Mouse (Mus musculus) forebrain, embryonic 16.5 days (tissue): ENCODE data around the gene Fut4. TPM values are rescaled to one million over a fixed set of nuclear protein-coding genes. Genes with fewer than 3 reads are reported as not detected.
A peak's percentile ranks its signal among the peaks of the same experiment; 100 is the strongest.

Source experiments
- ATAC-seq: fragments of 200-750 bp; cut with Nextera tagmentation; 2 replicates; pipeline ENCODE4 v1.8.0; 2017; ENCODE audit warnings: mild to moderate bottlenecking, moderate library complexity
- H3K27ac ChIP-seq: fragments of 300-500 bp; sonication (generic); 2 replicates; pipeline ENCODE4 v1.5.1; 2014; ENCODE audit warnings: low read length, control low read depth
- H3K27me3 ChIP-seq: fragments of 300-500 bp; sonication (generic); replicated peaks from 2 replicates; pipeline ENCODE4 v1.6.1; 2014; ENCODE audit warnings: low read length; ENCODE audit not compliant: control insufficient read depth, insufficient read depth
- H3K36me3 ChIP-seq: fragments of 300-500 bp; sonication (generic); 2 replicates; pipeline ENCODE4 v1.6.1; 2014; ENCODE audit not compliant: control insufficient read depth, insufficient read depth
- H3K4me1 ChIP-seq: fragments of 300-500 bp; sonication (generic); replicated peaks from 2 replicates; pipeline ENCODE4 v1.6.1; 2014; ENCODE audit warnings: low read length; ENCODE audit not compliant: control insufficient read depth, insufficient read depth
- H3K4me2 ChIP-seq: fragments of 300-500 bp; sonication (generic); 2 replicates; pipeline ENCODE4 v1.6.1; 2014; ENCODE audit warnings: mild to moderate bottlenecking, low read length, control low read depth
- H3K4me3 ChIP-seq: fragments of 300-500 bp; sonication (generic); replicated peaks from 2 replicates; pipeline ENCODE4 v1.5.1; 2014; ENCODE audit warnings: mild to moderate bottlenecking, low read length, control low read depth
- H3K9ac ChIP-seq: fragments of 300-500 bp; sonication (generic); replicated peaks from 2 replicates; pipeline ENCODE4 v1.6.1; 2014; ENCODE audit warnings: low read depth, low read length, control low read depth
- H3K9me3 ChIP-seq: fragments of 300-500 bp; sonication (generic); 2 replicates; pipeline ENCODE4 v1.6.1; 2016; ENCODE audit warnings: low read length; ENCODE audit not compliant: control insufficient read depth
- WGBS: fragments of 180-500 bp; shearing (Covaris S2); extraction: QIAGEN DNeasy Blood & Tissue Kit; methylation state at CpG from one replicate; pipeline ENCODE4 v1.1.7; 2014; 5-methylcytosine and 5-hydroxymethylcytosine counted together
- polyA plus RNA-seq: library from polyadenylated mRNA; unstranded; fragments of >200 nt; fragmentation: Nextera tagmentation; extraction: Ambion mirVana; gene quantifications from 2 replicates; pipeline ENCODE4 v1.2.1, GENCODE M21; 2015

The Fut4 gene
- polyA plus RNA-seq, 1 experiment from 2014 or later = 1.1 TPM

DNA sequence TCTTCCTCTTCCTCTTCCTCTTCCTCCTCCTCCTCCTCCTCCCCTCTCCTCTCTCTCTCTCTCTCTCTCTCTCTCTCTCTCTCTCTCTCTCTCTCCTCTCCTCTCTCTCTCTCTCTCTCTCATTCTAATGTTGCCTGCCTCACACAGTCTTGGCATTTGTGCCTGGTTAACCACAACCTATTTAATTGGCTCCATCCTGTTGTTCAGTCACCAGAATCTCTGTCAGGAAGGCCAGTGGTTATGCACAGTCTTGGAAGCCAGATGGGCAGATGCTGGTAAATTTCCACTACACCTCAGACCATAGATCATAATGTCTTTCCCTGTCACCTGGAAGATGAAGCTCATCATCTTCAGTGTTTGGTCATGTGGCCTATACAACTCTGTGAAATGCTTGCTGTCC is 7.1 kb upstream of the Fut4 start:
- Histone ChIP-seq H3K4me2 (no peak overlapping the region), H3K4me3 (no peak overlapping the region), H3K27ac (no peak overlapping the region), H3K36me3 (no peaks in the 10 kb centered on the region), H3K27me3 (no peaks in the 10 kb centered on the region), H3K9me3 (no peaks in the 10 kb centered on the region), H3K4me1 (no peaks in the 10 kb centered on the region), H3K9ac (no peak overlapping the region)
- no peak for ATAC-seq

DNA sequence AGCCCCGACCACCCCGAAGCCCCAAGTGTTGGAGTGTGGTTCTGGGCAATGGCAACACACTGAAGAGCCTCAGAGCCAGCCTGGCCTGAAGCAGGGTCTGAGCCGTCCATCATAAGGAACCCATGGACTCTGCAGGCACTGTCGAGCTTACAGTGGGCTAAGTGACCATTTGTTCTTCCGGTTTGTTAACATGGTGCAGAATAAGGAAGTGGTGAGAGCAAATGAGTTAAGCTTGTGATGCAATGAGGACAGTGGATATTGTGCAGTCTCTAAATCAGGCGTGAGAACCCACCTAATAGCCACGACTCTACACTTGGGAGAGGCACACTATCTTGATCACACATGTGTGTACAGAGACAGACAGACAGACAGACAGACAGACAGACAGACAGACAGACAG is 6.4 kb upstream of the Fut4 start:
- ATAC-seq = no peak
- no peaks in the 10 kb centered on the region for H3K9me3 ChIP-seq
- H3K27ac ChIP-seq = no peak overlapping the region
- H3K4me1 ChIP-seq = no peaks in the 10 kb centered on the region
- no peak overlapping the region for H3K4me2 ChIP-seq
- 75% methylated on average over 7 of the region's 7 CpGs for WGBS
- no peak overlapping the region for H3K4me3 ChIP-seq
- no peaks in the 10 kb centered on the region for H3K27me3 ChIP-seq
- H3K36me3 ChIP-seq = no peaks in the 10 kb centered on the region
- no peak overlapping the region for H3K9ac ChIP-seq

DNA sequence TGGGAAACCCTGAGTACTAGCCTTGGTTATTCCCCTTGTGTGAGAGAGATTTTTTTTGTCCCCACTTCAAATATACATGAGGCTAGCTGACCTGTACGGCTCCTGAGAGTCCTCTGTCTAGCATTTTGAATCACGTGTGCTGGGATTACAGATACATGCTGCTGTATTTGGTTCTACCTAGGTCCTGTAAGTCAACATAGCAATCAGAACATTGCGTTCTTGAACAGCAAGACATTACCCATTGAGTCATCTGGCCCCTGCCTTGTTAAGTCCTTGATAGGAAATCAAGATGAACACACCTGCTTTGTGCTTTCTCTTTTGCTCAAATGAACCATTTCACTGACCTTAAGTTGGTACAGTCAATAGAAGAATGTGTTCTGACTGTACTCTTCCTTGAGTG is 2.3 kb upstream of the Fut4 start:
- H3K27ac ChIP-seq = no peak overlapping the region
- H3K36me3 ChIP-seq = no peaks in the 10 kb centered on the region
- H3K4me3 ChIP-seq = no peak overlapping the region
- no peaks in the 10 kb centered on the region for H3K9me3 ChIP-seq
- H3K9ac ChIP-seq = no peak overlapping the region
- WGBS = 85% methylated on average over 3 of the region's 3 CpGs
- peaks cover 14% of the 10 kb centered on the region for H3K4me1 ChIP-seq
- H3K4me2 ChIP-seq = no peak overlapping the region
- H3K27me3 ChIP-seq = 0 out of 2 replicates have a peak, but pooled peaks cover 2% of the 10 kb centered on the region
- no peak for ATAC-seq

DNA sequence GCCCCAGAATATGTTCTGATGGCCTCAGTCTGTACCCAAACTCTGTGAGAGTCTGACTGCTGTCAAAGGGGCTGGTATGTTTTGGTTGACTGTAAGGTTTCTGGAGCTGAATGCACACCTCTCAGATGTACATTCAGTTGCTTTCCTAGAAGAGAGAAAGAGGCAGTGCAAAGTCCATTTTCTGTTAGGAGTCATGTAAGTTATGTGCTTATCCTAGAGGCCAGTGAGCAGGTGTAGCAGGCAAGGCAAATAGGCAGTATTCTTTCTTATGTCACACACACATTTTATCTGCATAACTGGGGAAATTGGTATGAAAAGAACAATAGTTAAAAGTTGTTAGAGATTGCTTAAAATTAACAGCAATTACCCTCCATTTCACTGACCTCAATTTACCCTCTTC is 1.8 kb upstream of the Fut4 start:
- H3K4me3 ChIP-seq = no peak overlapping the region
- H3K9ac ChIP-seq = no peak overlapping the region
- H3K4me2 ChIP-seq = no peak overlapping the region
- 0 out of 2 replicates have a peak, but pooled peaks cover 2% of the 10 kb centered on the region for H3K27me3 ChIP-seq
- H3K9me3 ChIP-seq = no peaks in the 10 kb centered on the region
- peaks cover 14% of the 10 kb centered on the region for H3K4me1 ChIP-seq
- H3K36me3 ChIP-seq = no peaks in the 10 kb centered on the region
- no peak overlapping the region for H3K27ac ChIP-seq
- ATAC-seq = no peak

DNA sequence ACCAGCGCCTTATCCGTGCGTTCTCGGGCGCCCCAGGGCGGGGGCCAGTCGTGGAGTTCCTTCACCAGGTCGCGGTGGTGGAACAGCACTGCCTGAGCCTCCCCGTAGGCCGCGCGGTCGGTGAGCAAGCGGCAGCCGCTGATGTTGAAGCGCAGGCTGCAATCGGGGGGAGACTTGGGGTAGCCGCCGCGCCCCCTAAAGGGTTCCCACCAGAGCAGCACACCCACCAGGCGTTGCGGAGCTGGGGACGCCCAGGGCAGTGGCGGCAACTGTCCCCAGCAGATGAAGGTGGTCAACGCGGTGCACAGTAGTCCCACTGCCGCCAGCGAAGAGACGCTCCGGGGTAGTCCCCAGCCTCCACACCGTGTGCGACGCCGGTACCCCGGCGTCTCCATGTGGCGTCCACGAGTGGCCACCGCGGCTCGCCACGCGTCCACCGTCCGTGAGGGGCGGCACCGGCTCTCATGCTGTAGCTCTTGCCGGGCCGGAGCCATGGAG is 641 bp downstream of the Fut4 start:
- Histone ChIP-seq H3K4me1 (peaks cover 14% of the 10 kb centered on the region), H3K36me3 (no peaks in the 10 kb centered on the region), H3K27me3 (0 out of 2 replicates have a peak, but pooled peaks cover 2% of the 10 kb centered on the region), H3K4me2 (peak overlapping the region; percentile 92), H3K4me3 (peak overlapping the region; percentile 55), H3K9ac (peak overlapping the region; percentile 63), H3K9me3 (no peaks in the 10 kb centered on the region), H3K27ac (no peak overlapping the region)
- WGBS = under 1% methylated on average over 50 of the region's 50 CpGs
- peak; percentile 84 for ATAC-seq

DNA sequence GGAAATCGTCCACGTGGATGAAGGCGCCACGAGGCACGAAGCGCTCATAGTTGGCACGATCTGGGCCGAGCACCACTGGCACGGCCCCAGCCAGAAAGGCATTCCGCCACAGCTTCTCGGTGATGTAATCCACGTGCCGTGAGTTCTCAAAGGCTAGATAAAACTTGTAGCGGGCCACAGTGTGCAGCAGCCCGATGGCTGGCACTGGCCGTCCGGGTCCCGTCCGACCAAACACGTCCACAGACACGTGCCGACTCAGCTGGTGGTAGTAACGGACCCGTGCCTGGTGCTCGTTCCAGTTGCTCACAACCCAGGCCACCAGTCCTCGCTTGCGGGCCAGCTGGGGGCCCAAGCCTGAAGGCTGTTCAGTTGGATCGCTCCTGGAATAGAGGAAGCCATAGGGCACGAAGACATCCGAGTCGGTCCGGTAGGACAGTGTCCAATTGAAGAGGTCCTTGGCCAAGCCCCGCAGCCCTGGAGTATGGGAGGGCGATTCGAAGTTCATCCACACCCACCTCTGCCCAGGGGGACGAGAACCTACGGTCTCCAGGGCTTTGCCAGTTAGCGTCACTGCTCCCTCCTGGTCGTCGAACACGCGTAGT is 1.2 kb downstream of the Fut4 start:
- no peaks in the 10 kb centered on the region for H3K36me3 ChIP-seq
- peak overlapping the region; percentile 55 for H3K4me3 ChIP-seq
- 0 out of 2 replicates have a peak, but pooled peaks cover 2% of the 10 kb centered on the region for H3K27me3 ChIP-seq
- H3K9me3 ChIP-seq = no peaks in the 10 kb centered on the region
- peak overlapping the region; percentile 63 for H3K9ac ChIP-seq
- 53% methylated on average over 42 of the region's 42 CpGs for WGBS
- H3K27ac ChIP-seq = no peak overlapping the region
- H3K4me2 ChIP-seq = peak overlapping the region; percentile 92
- peaks cover 14% of the 10 kb centered on the region for H3K4me1 ChIP-seq
- no peak; the same call in 1 of the 2 replicates for ATAC-seq

DNA sequence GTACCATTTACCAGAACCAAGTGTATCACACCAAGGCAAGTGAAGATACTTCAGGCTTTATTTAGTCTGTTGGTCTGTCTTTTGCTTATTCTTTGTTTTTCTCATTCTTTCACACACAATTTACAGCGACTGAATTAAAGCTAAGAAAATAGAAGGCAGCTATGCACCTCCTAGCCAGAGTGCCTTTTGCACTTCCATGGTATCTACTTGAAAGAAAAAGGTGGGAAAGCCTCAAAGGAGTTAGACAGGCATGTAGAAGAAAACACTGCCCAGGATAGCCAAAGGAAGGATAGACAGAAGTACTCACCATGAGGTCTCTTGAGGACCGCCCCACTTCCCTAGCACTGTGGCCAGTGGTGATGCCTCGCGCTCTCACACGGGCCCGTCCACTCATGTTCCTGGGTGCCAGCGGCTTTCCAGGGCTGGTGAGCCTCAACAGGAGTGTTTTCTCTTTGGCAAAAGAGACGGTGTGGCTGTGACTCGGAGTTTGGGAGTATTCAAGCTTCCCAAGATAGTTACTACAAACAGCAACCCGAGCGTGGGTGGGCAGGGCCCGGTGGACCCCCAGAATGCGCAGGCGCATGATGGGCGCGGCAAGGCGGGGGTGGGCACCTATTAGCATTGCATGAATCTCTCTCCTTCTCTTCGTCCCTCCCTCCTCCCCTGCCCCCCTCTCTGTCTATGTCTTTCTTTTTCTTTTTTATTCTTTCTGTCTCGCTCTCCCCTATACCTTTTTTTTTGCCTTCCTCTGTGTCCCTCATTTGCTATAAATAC is 11.9 kb downstream of the Fut4 start, which contains the start of gene Piwil4:
Gene Piwil4 (minus strand): TSS at position 583 of the 774 bp plus-strand sequence.
- H3K4me2 ChIP-seq = no peak within 1 kb of the TSS
- no peak within 1 kb of the TSS for H3K9ac ChIP-seq
- no peaks in the 10 kb centered on the region for H3K36me3 ChIP-seq
- H3K27ac ChIP-seq = no peak within 1 kb of the TSS
- 92% methylated on average over 19 of the region's 19 CpGs for WGBS
- no peaks in the 10 kb centered on the region for H3K27me3 ChIP-seq
- no peaks in the 10 kb centered on the region for H3K4me1 ChIP-seq
- H3K4me3 ChIP-seq = no peak within 1 kb of the TSS
- ATAC-seq = no peak
- H3K9me3 ChIP-seq = no peaks in the 10 kb centered on the region

DNA sequence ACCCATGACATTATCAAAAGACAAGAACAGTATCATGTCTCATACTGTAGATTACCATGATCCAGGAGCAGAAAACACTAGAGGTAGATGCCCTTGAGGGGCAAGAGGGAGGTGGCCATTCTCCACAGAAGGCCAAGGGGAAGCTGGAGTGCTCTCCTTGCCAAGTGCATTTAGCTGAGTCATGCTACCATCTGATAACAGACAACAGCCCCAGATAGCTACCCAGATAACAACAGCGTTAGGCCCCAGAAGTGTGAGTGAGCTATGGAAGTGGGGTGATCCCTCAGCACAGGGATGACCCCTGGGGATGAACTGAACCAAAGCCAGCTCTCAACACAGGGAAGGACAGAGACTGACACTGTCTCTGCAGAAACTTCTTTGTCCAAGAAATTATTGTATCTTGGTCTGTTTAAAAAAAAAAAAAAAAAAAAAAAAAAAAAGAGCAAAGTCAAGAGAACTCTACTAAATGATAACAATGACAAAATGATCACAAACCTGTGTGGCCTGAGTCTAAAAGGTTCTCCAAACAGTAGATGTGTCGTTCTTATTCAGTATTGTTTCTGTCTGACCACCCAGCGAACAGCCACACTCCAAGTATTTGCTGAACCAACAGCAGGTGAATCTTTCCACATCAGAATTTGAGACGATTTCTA is 12.6 kb downstream of the Fut4 start:
- H3K27ac ChIP-seq = no peak overlapping the region
- H3K4me3 ChIP-seq = no peak overlapping the region
- H3K9me3 ChIP-seq = no peaks in the 10 kb centered on the region
- no peaks in the 10 kb centered on the region for H3K27me3 ChIP-seq
- H3K9ac ChIP-seq = no peak overlapping the region
- ATAC-seq = no peak
- 86% methylated on average over 4 of the region's 4 CpGs for WGBS
- no peak overlapping the region for H3K4me2 ChIP-seq
- no peaks in the 10 kb centered on the region for H3K36me3 ChIP-seq
- H3K4me1 ChIP-seq = no peaks in the 10 kb centered on the region

DNA sequence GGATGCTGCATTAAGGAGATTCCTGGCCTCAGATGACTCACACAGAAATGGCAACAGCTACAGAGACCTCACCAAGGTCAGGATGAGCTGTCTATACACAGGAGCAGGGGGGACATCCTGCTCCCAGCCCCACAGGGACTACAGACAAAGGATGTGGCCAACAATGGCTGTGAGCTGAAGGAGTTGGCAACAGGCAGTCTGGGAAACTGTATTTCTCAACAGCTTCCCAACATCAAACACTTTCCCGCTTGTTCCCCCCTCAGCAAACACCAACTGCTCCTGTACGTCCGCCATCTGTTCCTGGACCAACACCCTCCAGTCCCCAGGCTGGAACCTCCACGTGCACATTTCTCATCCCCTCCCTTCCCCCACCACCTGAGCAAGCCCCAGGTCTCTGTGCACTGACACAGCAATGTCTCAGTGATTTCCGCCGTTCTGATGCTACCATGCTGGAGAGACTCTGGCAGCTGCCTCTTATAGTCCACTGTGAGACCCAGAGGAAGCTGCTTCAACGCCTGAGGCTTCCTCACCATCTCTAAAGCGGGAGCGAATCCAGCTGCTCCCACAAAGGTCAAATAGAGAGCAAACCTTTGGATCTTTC is 21.2 kb downstream of the Fut4 start:
- Histone ChIP-seq H3K9me3 (no peaks in the 10 kb centered on the region), H3K36me3 (no peaks in the 10 kb centered on the region), H3K4me3 (no peak overlapping the region), H3K4me2 (no peak overlapping the region), H3K27me3 (no peaks in the 10 kb centered on the region), H3K27ac (no peak overlapping the region), H3K4me1 (no peaks in the 10 kb centered on the region), H3K9ac (no peak overlapping the region)
- no peak for ATAC-seq
- WGBS = 59% methylated on average over 9 of the region's 9 CpGs
